Mouse (Mus musculus): ENCODE results near the gene Rsph3b.
"Not testable (repeated sequence)": the region's sequence is repeated elsewhere in the genome, so short reads cannot be mapped to it uniquely, and the experiment has no call there.

Rsph3b gene

DNA sequence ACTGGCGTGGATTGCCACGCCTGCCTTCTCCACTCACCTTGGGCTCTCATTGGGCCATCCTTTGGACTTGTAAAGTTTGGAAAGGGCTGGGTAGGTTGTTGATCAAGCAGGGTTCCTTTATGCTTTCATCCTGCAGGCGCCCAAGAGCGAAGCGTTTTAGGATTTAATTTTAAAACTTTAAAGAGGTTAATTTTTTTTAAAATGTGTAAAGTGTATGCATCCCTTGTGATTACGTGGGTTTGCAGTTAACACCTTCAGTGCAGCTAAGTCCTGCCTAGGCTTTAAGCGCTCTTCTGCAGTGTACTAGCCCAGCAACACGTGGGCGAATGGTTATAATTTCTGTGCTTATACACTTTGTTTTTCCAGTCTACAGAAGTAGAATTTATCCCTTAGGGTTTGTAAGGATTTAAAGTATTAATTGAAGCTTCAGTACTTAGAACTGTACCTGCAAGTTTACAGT, 317 bp upstream of the Rsph3b start:
- DNase-seq: not testable (repeated sequence)

DNA sequence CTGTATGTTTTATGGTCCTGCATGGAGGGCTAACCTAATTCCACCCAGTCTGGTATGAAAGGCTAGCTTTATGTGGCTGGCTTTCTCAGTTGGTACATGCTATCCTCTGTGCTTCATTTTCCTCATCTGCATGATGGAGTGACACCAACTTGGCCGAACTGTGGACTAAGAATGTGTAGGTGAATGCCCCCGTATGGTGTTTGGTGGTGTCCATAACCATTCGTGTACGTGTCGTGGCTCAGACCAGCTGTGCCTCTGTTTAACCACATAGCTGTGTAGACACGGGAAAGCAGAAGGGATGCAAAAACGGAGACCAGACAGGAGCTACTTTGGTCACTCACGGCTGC, 872 bp downstream of the Rsph3b start:
- not testable (repeated sequence) for DNase-seq

- not testable (repeated sequence) for DNase-seq
Observed at GRCm38 (mm10) chr17:6942560-6942959, 5.9 kb downstream of the Rsph3b start.

DNA sequence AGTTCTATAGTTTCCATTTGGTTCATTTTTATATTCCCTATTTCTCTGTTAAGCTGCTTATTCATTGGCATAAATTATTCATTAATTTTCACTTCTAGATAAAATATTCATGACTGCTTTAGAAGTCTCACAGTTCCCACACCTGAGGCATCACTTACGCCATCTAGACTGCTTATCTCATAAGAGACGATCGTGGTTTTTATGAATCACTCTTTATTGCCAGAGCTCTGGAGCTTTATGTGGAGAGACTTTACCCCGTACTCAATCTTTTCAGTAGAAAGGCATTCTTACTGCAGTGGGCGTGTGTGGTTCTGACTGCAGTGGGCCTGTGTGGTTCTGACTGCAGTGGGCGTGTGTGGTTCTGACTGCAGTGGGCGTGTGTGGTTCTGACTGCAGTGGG, 16.9 kb downstream of the Rsph3b start:
- not testable (repeated sequence) for DNase-seq

GRCm38 (mm10) chr17:6920351-6920894, 28.1 kb downstream of the Rsph3b start:
- DNase-seq: not testable (repeated sequence)

GRCm38 (mm10) chr17:6919388-6919787, 29.1 kb downstream of the Rsph3b start:
- not testable (repeated sequence) for DNase-seq

DNA sequence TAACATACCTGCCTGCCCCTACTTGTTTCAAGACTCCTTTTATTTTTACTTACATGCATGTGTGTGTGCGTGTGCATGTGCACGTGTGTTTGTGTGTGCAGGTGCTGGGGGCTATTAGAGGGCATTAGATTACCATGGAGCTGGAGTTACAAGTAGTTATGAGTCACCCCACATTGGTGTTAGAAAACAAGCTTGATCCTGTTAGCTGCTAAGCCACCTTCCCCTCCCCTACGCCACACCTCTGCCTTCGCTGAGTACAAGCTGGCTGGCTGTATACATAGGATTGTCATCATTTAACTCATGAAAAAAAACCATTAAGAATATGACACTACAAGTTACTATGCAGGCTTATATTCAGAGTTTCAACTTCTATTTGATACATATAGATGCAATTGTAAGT, 33.2 kb downstream of the Rsph3b start:
- not testable (repeated sequence) for DNase-seq

DNA sequence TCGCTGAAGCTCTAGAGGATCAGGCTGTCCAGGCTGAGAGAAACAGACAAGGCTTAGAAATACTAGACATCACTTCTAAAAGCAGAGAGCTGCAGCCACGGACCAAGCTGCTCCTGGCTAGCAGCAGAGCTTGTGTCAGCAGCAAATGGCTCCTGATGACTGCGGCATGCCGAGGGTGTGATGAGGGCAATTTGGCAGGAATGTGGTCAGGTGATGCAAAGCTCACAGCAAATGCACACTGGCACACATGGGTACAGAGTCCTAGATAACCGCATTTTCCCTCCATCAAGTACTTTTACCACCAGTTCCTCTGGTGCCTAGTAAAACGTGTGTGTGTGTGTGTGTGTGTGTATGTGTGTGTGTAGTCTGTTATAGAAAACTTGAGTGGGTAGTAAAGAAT, 34.4 kb downstream of the Rsph3b start:
- DNase-seq: not testable (repeated sequence)

- DNase-seq: not testable (repeated sequence)
Observed at GRCm38 (mm10) chr17:6900361-6900760, 48.1 kb downstream of the Rsph3b start.

DNA sequence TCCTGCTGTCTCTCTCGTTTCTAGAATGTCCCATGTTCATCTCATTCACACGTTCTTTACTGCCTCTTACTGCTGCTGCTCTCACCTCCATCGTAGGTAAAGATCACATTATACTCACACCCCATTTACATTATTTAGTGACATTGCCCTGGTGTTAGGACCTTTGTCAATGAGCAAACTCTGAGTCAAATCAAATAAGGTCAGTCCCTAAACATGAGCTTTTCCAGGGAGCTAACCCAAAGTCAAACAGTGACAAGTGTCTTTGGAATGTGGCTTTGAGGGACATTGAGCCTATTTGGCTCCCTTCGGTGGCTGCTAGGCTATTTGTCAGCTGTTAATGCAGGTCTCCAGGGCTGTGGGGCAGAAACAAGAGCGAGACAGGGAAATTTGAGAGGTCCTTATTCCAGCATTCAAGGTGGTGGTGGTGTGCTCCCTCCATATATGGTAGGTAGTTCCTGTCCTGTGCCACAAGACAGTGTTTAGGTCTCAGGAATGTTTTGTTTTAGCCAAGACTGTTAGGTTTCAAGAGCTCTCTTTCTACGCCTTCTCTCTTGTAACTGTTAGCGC, 50.4 kb downstream of the Rsph3b start:
- peak; percentile 20 for DNase-seq

DNA sequence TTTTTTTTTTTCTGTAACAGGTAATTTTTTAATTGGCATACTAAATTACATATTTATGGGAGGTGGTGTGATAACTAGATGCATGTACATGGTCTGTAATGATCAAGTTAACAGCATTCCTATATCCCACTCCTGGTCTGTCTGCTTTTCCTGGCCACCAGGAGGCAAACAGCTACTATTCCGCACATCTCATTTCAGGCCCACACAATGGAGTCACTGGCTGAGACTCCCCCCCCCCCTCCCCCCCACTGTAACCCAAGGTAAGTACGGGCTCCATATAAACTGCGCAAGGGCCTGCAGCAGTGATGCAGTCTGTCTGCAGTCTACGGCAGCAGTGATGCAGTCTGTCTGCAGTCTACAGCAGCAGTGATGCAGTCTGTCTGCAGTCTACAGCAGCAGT, 51.7 kb downstream of the Rsph3b start:
- DNase-seq: no peak

GRCm38 (mm10) chr17:6893332-6893731, 55.1 kb downstream of the Rsph3b start:
- no peak for DNase-seq

DNA sequence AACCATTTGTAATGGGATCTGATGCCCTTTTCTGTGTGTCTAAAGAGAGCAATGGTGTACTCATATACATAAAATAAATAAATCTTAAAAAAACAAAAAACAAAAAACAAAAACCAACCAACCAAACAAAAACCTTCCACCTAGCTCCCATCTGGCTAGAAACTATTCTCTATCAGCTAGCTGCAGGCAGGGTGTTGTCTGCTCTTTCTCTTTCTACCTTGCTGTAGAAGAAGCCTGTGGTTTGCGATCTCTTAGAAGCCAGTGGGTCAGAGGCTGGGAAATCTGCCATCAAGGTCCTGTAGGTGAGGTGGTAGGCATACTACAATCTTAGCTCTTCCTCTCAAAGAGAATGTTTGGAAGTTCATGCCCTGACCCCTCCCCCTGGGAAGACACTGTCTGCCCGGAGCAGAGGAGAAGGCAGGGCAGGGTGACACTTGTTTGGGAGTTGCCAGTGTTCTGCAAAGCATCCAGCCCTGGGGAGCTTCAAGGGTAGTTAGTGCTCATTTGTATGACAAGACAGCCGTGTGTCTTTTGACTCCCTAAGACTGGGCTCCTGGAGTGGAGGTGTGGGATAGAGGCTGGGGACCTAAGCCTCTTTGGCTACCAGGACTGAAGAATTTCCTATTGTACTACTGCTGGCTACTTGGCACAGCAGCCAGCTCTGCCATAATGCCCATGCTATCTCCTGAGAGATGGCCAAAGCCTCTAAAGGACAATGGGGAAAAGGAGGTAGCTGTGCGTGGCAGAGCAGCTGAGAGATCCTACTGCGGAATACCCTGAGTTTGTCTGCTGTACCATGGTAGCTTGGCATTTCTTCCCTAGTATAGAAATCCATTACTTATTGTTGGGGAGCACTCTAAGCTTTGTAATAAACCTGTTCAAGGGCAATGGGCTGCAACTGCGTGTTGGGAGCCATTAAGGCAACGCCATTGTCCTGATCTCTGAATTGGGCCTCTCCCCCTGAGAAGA, 56.2 kb downstream of the Rsph3b start:
- DNase-seq: no peak

GRCm38 (mm10) chr17:6886445-6886844, 62.0 kb downstream of the Rsph3b start:
- DNase-seq: no peak

DNA sequence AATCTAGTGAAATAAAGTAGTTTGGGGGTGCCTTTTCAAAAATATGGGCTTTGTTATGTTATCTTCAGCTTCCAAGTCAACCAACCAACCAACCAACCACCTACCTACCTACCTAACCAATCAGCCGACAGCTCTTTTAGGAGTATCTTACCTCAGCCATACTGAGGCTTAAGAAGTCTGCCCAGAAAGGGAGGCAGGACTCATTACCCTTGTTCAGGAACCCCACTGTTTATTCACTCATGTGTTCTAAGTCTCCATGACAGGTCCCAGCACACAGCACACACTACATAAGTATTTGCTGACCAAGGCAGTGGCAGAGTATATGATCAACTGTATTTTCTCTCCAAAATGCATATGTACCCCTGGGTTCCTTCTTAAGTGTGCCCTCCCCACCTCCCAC, 64.0 kb downstream of the Rsph3b start:
- no peak for DNase-seq

DNA sequence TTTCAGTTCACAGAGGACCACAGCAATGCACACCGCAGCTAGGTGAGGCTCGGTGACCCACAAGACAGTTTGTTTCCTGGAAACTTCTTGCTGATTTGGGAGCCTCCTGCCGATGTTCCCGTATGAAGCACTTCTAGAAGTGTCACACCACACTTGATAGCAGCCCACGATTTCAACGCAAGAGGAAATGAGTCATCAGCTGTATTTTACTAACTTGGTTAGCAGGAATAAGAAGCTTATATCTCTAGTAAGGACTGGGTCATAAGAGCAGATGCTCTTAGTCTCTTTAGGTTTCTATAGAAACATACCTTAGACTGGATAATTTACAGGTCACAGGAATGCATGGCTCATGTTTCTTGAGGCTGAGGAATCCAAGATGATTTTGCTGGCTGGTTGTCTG, 67.2 kb downstream of the Rsph3b start:
- no peak for DNase-seq

DNA sequence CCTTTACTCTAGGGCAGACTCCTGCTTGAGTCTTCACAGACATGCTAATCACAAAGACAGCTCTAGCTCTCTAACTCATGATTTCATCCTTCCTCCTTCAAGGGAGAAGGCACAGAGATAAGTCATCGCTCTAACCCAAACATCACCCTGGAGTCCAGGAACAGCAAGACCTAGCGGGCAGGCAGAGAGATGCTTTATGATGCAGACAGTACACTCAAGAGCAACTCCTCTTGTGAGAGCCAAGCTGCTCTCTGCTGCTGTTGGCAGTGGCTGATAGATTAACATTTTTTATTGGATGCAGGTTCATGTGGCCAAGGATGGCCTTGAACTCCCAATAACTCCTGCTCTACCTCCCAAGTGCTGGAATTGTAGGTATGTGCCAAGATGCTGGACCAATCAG, 77.1 kb downstream of the Rsph3b start:
- no peak for DNase-seq

GRCm38 (mm10) chr17:6868810-6869209, 79.7 kb downstream of the Rsph3b start:
- DNase-seq: peak; percentile 22

DNA sequence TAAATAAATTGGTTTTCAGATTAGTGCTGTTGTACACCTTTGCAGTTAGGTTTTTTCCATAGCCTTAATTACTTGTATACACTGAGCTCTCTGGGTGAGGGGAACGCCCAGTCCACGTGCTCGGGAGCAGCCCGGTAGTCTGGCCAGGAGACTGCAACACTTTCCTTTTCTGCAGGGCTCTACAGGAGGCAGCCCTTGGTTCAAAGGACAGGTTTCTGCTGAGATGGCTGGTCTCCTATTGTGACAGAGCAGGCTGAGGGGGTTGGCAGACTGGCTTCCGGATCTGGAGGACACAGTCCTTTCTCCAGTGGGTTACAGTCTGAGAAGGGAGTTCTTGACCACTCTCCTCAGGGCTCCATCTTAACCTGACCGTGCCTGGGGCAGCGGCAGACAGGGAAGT, 80.7 kb downstream of the Rsph3b start:
- peak; percentile 90 for DNase-seq

GRCm38 (mm10) chr17:6866576-6866975, 81.9 kb downstream of the Rsph3b start:
- peak; percentile 64 for DNase-seq

GRCm38 (mm10) chr17:6865580-6865979, 82.9 kb downstream of the Rsph3b start:
- DNase-seq: no peak

DNA sequence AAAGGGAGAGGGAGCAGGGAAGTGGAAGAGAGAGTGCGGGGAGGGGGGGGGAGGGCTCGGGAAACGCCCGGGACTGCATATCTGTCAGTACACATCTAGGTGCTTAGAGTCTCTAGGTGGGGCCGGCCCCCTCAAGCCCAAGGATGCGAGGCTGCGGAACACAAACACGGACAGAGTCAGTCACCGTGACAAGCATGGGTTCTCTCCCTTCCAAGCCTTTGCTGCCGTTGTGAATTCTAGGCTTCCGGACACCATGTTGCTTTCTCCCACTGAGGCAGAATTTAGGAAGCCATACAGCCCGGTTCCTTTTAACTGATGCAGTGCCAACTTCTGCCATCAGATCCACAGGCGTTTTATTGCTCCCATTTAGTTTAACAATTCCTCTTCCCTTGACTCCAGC, 83.6 kb downstream of the Rsph3b start:
- DNase-seq: no peak

GRCm38 (mm10) chr17:6863521-6863920, 85.0 kb downstream of the Rsph3b start:
- DNase-seq: peak; percentile 53
